Mouse (Mus musculus) cerebellum, adult 8-10 months (tissue): ENCODE results near the gene Slc25a12.

Source experiments
- DNase-seq: peaks from one replicate; pipeline ENCODE4 v3.0.0; 2022

The Slc25a12 gene

DNA sequence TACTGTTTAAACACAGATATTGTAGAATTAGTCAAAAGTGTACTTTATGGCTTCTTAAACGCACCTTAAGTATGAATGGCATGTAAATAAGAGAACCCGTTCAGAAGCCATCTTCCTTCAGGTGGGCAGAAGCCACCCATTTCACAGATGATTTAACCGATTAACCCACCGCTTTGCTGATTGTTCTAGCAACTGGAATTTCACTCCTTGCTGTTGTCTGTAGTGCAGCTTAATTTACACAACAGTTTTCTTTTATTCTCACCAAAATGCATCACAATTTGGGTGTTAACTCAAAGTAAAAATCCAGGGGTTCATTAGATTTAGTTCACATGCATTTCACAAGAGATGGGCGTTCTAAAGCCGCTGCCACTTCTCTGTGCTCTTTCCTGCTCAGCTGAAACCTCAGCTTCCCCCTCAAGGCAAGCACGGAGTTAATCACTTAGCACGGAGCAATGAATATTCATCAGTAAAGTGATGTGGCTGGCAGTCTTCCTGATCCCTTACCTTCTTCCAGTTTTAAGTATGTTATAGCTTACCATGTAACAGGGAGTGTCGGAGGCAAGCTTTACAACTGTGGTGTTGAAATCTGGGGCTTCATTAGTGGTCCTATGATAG lies 124.4 kb downstream of the Slc25a12 start:
- DNase-seq = no peak

DNA sequence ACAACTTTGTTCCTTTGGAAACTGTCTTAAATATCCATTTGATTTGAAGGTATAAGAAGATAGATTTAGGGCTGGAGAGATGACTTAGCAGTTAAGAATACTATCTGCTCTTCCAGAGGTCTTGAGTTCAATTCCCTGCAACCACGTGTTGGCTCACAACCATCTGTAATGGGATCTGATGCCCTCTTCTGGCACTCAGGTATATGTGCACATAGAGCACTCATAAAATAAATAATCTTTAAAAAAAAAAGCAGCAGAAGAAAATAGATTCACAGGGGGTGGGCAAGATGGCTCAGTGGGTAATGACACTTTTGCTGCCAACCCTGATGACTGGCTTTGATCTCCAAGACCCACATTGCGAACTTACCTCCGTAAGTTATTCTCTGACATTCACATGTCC lies 125.4 kb downstream of the Slc25a12 start:
- no peak for DNase-seq

DNA sequence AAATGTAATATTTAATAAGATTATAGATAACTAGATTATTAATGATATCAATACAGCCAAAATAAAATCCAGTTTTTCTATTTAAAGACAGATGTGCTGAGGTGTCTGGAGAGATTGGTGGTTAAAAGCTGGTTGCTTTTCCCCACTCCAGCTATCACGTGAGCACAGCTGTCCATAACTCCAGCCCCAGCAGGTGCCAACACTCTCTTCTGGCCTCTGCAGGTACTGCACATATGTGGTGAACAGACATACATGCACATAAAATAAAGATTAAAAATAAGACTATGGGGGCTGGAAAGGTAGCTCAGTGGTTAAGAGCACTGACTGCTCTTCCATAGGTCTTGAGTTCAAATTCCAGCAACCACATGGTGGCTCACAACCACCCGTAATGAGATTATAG lies 126.0 kb downstream of the Slc25a12 start:
- no peak for DNase-seq

GRCm38 (mm10) chr2:71236009-71236408 lies 131.5 kb downstream of the Slc25a12 start:
- no peak for DNase-seq

DNA sequence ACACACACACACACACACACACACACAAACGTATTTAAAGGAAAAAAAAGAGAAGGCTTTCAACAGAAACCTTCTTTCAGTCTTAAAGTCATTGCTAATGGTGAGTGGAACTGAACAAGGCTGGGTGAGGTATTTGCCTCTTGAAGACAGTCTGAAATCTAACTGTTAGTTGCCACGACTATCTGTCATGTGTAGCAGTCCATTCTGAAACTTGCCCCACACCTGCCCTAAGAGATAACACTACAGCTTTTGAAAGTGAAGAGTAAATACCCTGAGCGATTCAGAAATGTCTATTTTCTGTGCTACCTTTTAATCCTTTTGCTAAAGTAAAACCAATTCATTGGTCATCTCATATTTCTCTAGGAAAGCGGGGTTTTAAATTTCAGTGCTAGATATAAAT lies 132.1 kb downstream of the Slc25a12 start:
- DNase-seq = no peak

- no peak for DNase-seq
Observed at GRCm38 (mm10) chr2:71232976-71233375, 134.6 kb downstream of the Slc25a12 start.

DNA sequence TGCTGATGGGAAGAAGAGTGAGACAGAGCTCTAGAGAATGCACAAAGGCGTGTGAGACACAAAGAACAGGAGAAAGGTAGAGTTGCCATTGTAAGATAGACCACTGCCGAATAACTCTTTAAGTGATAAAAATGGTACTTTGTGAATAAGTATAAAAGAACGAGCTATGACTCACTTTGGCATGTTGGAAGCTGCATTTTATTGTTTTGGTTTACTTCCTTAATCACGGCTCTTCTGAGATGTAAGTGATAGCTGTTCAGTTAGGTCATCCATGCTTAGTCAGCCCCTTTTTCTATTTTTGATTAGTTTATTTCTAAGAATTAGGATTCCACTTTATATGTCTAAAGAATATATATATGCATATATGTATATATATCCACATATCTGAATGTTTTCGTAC lies 135.6 kb downstream of the Slc25a12 start:
- DNase-seq = no peak

DNA sequence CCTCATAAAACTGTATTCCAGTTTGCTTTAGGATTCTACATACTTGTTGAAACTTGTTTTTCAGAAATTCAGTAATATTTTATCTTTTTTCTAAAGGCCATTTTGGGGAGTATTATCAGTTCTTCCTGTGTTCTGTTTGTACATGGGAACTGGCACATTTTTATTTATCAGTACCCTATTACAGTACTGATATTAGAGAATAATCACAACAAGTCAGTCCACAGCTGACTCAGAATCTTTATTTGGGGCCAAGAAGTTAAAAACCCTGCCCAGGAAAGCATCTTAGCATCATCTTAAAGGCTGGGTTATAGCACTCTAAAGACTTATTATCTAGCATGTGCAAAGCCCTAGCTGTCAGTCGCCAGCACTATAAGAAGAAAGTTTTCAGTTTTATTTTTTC lies 137.9 kb downstream of the Slc25a12 start:
- DNase-seq = no peak

DNA sequence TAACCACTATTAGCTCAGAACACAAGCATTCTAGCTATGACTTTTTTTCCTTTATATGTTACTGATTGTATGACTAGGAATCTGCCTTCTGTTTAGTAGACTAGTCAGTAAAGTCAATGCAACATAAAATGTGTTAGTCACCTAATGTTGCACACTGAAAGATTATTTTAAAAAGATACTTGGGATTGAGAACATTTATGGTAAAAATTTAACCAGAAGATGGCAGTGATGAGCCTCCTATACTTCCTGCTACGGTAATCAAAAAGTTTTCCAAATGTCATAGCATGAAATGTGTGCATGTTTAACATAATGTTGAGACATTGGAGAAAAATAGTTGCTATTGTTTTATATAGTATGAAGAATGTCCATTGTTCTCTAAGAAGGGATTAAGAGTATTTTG lies 140.2 kb downstream of the Slc25a12 start:
- DNase-seq = no peak
